Mouse (Mus musculus): ENCODE results near the gene Smim1. TPM values are rescaled to one million over a fixed set of nuclear protein-coding genes. Genes with fewer than 3 reads are reported as not detected.

The Smim1 gene
- 10.2 and 10.5 TPM in 2 replicates for polyA plus RNA-seq (2014; fragmentation: Nextera tagmentation; extraction: Ambion mirVana)

DNA sequence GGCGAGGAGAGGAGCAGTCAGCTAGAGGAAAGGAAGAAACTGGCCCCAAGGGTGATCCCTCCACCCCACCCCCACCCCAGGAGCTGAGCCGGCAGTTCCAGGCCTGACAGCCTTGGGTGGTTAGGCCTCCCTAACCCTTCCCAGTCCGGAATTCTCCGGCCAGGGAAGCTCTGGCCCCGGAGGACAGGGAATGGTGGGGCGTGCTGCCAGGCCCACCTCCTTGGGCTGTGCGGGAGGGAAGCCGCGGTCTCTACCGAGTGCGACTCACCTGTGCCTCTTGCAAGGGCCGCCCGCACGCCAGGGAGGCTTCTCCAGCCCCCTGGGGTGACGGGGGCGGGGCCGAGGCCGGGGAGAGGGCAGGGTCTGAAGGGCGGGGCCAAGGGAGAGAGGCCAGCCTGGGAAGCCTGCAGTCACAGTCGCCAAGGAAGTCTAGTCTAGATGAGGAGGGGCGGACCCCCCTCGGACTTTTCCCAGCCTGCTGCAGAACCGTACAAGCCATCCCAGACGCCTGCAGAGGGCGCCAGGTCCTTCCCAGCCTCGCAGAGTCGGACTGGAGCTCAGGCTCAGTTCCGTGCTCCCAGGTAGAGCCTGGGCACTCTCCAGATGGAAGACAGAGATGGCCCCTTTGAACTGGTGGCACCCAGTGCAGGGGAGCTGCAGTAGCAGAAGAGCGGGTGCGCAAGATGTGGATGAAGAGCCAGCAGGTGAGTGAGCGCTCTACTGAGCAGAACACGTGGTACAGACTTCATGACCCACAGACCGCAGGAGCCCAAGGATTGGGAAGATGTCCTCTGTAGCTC is at the start of gene Smim1:
TSS of gene Smim1 (minus strand) at position 590 of the 800 bp plus-strand sequence.
- Histone ChIP-seq H3K9me3 (ENCODE audit: control insufficient read depth, low read length) (no peaks in the 10 kb centered on the region), H3K4me3 (ENCODE audit: low read depth, low read length) (peak within 1 kb of the TSS; percentile 14), H3K9ac (ENCODE audit: low read length) (peak within 1 kb of the TSS; percentile 35), H3K4me1 (replicated peaks; ENCODE audit: control insufficient read depth, insufficient read depth, low read length) (peaks cover 5% of the 10 kb centered on the region; the same call in 1 of the 2 replicates), H3K36me3 (ENCODE audit: control insufficient read depth, insufficient read depth, low read length) (peaks cover 2% of the 10 kb centered on the region; the same call in 1 of the 2 replicates), H3K27me3 (ENCODE audit: control insufficient read depth, insufficient read depth, low read length) (peaks cover 2% of the 10 kb centered on the region), H3K4me2 (ENCODE audit: low read depth, low read length, severe bottlenecking) (peak within 1 kb of the TSS; percentile 54), H3K27ac (ENCODE audit: low read depth, low read length) (no peak within 1 kb of the TSS)
- peak; percentile 47 for ATAC-seq (replicated peaks; ENCODE audit: low FRiP score)
- 4% methylated on average over 33 of the region's 33 CpGs for WGBS
- DNase-seq (ENCODE audit: low spot score), result peak; percentile 80

- H3K4me2 ChIP-seq (ENCODE audit: low read depth, low read length, severe bottlenecking), result no peak overlapping the region
- no peak overlapping the region for H3K4me3 ChIP-seq (ENCODE audit: low read depth, low read length)
- H3K9me3 ChIP-seq (ENCODE audit: control insufficient read depth, low read length), result no peaks in the 10 kb centered on the region
- H3K36me3 ChIP-seq (ENCODE audit: control insufficient read depth, insufficient read depth, low read length), result no peaks in the 10 kb centered on the region
- H3K4me1 ChIP-seq (replicated peaks; ENCODE audit: control insufficient read depth, insufficient read depth, low read length), result no peaks in the 10 kb centered on the region
- no peak overlapping the region for H3K27ac ChIP-seq (ENCODE audit: low read depth, low read length)
- H3K27me3 ChIP-seq (ENCODE audit: control insufficient read depth, insufficient read depth, low read length), result peaks cover 22% of the 10 kb centered on the region
- DNase-seq (ENCODE audit: low spot score) (no peak), ATAC-seq (replicated peaks; ENCODE audit: low FRiP score) (no peak)
- no peak overlapping the region for H3K9ac ChIP-seq (ENCODE audit: low read length)
- WGBS, result 22% methylated on average over 15 of the region's 16 CpGs
Observed at GRCm38 (mm10) chr4:154071941-154072340, 45.9 kb upstream of the Smim1 start.

DNA sequence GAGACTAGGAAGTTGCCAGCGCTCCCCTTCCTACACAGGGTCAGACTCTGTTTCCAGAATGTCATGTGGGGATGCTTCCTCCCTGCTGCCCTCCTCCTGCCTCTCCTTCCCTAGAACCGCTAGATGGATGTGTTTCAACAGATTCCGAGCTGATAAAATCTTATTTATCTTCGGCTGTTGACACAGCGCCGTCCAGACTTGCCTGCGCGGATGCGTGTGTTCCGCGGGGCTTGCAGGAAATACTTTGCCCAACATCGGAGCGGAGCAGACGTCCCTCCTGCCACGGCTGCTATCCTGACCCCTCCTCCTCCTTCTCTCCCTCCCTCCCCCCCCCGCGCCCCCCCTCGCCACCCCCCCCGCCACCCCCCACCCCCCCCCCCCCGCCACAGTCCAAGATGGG is 45.5 kb upstream of the Smim1 start:
- no peaks in the 10 kb centered on the region for H3K9me3 ChIP-seq (ENCODE audit: control insufficient read depth, low read length)
- H3K4me3 ChIP-seq (ENCODE audit: low read depth, low read length), result no peak overlapping the region
- no peak overlapping the region for H3K27ac ChIP-seq (ENCODE audit: low read depth, low read length)
- no peak overlapping the region for H3K9ac ChIP-seq (ENCODE audit: low read length)
- DNase-seq (ENCODE audit: low spot score) (no peak), ATAC-seq (replicated peaks; ENCODE audit: low FRiP score) (no peak)
- peaks cover 22% of the 10 kb centered on the region for H3K27me3 ChIP-seq (ENCODE audit: control insufficient read depth, insufficient read depth, low read length)
- H3K4me2 ChIP-seq (ENCODE audit: low read depth, low read length, severe bottlenecking), result peak overlapping the region; percentile 26; the same call in 1 of the 2 replicates
- no peaks in the 10 kb centered on the region for H3K36me3 ChIP-seq (ENCODE audit: control insufficient read depth, insufficient read depth, low read length)
- under 1% methylated on average over 15 of the region's 20 CpGs for WGBS
- no peaks in the 10 kb centered on the region for H3K4me1 ChIP-seq (replicated peaks; ENCODE audit: control insufficient read depth, insufficient read depth, low read length)

DNA sequence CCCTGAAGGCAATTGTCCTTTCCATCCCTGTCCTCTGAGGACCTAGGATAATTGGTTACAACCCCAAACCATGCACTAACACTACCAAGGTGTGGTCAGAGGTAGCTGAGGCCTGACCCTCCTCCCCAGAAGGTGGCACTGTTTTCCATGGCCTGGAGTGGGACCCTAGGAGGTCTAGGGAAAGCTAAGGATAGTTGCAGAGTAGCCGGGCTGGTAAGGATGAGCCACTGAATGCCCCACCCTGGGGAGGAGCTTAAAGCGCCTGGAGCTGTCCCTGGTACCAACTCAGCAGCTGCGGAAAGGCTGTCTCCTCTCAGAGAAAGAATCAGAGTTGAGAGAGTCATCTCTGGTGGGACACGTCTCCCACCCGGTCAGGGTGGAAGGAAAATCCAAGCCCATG is 44.9 kb upstream of the Smim1 start:
- Histone ChIP-seq H3K4me2 (ENCODE audit: low read depth, low read length, severe bottlenecking) (no peak overlapping the region), H3K4me3 (ENCODE audit: low read depth, low read length) (no peak overlapping the region), H3K27ac (ENCODE audit: low read depth, low read length) (no peak overlapping the region), H3K27me3 (ENCODE audit: control insufficient read depth, insufficient read depth, low read length) (peaks cover 22% of the 10 kb centered on the region), H3K4me1 (replicated peaks; ENCODE audit: control insufficient read depth, insufficient read depth, low read length) (no peaks in the 10 kb centered on the region), H3K9me3 (ENCODE audit: control insufficient read depth, low read length) (no peaks in the 10 kb centered on the region), H3K9ac (ENCODE audit: low read length) (no peak overlapping the region), H3K36me3 (ENCODE audit: control insufficient read depth, insufficient read depth, low read length) (no peaks in the 10 kb centered on the region)
- no peak for DNase-seq (ENCODE audit: low spot score)
- no peak for ATAC-seq (replicated peaks; ENCODE audit: low FRiP score)
- WGBS, result under 1% methylated on average over 5 of the region's 5 CpGs

GRCm38 (mm10) chr4:154064827-154065773 is 39.1 kb upstream of the Smim1 start:
- H3K9ac ChIP-seq (ENCODE audit: low read length), result no peak overlapping the region

GRCm38 (mm10) chr4:154057696-154058095 is 31.7 kb upstream of the Smim1 start:
- ATAC-seq (replicated peaks; ENCODE audit: low FRiP score) (no peak), DNase-seq (ENCODE audit: low spot score) (no peak)
- 73% methylated on average over 4 of the region's 4 CpGs for WGBS
- Histone ChIP-seq H3K9me3 (ENCODE audit: control insufficient read depth, low read length) (no peaks in the 10 kb centered on the region), H3K4me3 (ENCODE audit: low read depth, low read length) (no peak overlapping the region), H3K4me2 (ENCODE audit: low read depth, low read length, severe bottlenecking) (no peak overlapping the region), H3K4me1 (replicated peaks; ENCODE audit: control insufficient read depth, insufficient read depth, low read length) (no peaks in the 10 kb centered on the region), H3K27ac (ENCODE audit: low read depth, low read length) (no peak overlapping the region), H3K27me3 (ENCODE audit: control insufficient read depth, insufficient read depth, low read length) (no peaks in the 10 kb centered on the region), H3K36me3 (ENCODE audit: control insufficient read depth, insufficient read depth, low read length) (no peaks in the 10 kb centered on the region), H3K9ac (ENCODE audit: low read length) (no peak overlapping the region)

More at GRCm38 (mm10) chr4:154064827-154065773, 39.1 kb upstream of the Smim1 start:
- Histone ChIP-seq H3K4me2 (ENCODE audit: low read depth, low read length, severe bottlenecking) (no peak overlapping the region), H3K36me3 (ENCODE audit: control insufficient read depth, insufficient read depth, low read length) (no peaks in the 10 kb centered on the region), H3K27me3 (ENCODE audit: control insufficient read depth, insufficient read depth, low read length) (peaks cover under 1% of the 10 kb centered on the region; the same call in 1 of the 2 replicates), H3K27ac (ENCODE audit: low read depth, low read length) (no peak overlapping the region), H3K4me3 (ENCODE audit: low read depth, low read length) (no peak overlapping the region), H3K4me1 (replicated peaks; ENCODE audit: control insufficient read depth, insufficient read depth, low read length) (no peaks in the 10 kb centered on the region), H3K9me3 (ENCODE audit: control insufficient read depth, low read length) (no peaks in the 10 kb centered on the region)
- 67% methylated on average over 14 of the region's 14 CpGs for WGBS
- ATAC-seq (replicated peaks; ENCODE audit: low FRiP score) (no peak), DNase-seq (ENCODE audit: low spot score) (no peak)

DNA sequence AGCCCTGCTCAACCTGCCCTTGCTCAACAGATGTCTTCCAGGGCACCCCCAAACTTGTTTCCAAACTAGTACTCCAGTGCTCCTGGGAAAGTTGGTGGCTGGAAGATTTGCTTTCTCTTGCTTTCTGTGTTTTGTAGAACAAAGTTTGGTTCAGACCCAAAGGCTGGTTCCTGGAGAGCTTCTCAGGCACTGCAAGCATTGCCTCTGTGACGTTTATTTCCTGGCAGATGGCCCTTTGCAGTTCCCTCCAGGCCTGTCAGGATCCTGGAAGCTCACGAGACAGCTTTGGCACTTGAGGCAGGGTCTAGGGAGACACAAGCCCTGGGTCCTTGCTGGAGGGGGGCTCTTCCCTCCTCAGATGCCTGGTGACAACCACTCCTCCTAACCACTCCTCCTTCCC is 30.6 kb upstream of the Smim1 start:
- Histone ChIP-seq H3K4me3 (ENCODE audit: low read depth, low read length) (no peak overlapping the region), H3K9me3 (ENCODE audit: control insufficient read depth, low read length) (no peaks in the 10 kb centered on the region), H3K27me3 (ENCODE audit: control insufficient read depth, insufficient read depth, low read length) (no peaks in the 10 kb centered on the region), H3K9ac (ENCODE audit: low read length) (no peak overlapping the region), H3K27ac (ENCODE audit: low read depth, low read length) (no peak overlapping the region), H3K36me3 (ENCODE audit: control insufficient read depth, insufficient read depth, low read length) (no peaks in the 10 kb centered on the region), H3K4me2 (ENCODE audit: low read depth, low read length, severe bottlenecking) (no peak overlapping the region), H3K4me1 (replicated peaks; ENCODE audit: control insufficient read depth, insufficient read depth, low read length) (no peaks in the 10 kb centered on the region)
- 56% methylated on average over 2 of the region's 2 CpGs for WGBS
- DNase-seq (ENCODE audit: low spot score) (no peak), ATAC-seq (replicated peaks; ENCODE audit: low FRiP score) (no peak)

GRCm38 (mm10) chr4:154056046-154056445 is 30.0 kb upstream of the Smim1 start:
- DNase-seq (ENCODE audit: low spot score), result no peak
- Histone ChIP-seq H3K27me3 (ENCODE audit: control insufficient read depth, insufficient read depth, low read length) (no peaks in the 10 kb centered on the region), H3K4me1 (replicated peaks; ENCODE audit: control insufficient read depth, insufficient read depth, low read length) (no peaks in the 10 kb centered on the region), H3K4me2 (ENCODE audit: low read depth, low read length, severe bottlenecking) (no peak overlapping the region), H3K36me3 (ENCODE audit: control insufficient read depth, insufficient read depth, low read length) (no peaks in the 10 kb centered on the region), H3K27ac (ENCODE audit: low read depth, low read length) (no peak overlapping the region), H3K9ac (ENCODE audit: low read length) (no peak overlapping the region), H3K9me3 (ENCODE audit: control insufficient read depth, low read length) (no peaks in the 10 kb centered on the region), H3K4me3 (ENCODE audit: low read depth, low read length) (no peak overlapping the region)
- WGBS, result 77% methylated on average over 2 of the region's 2 CpGs
- ATAC-seq (replicated peaks; ENCODE audit: low FRiP score), result no peak
